Mouse (Mus musculus) CH12.LX (cell line): Measurements from ENCODE around the gene Prss41. TPM values are rescaled to one million over a fixed set of nuclear protein-coding genes. Genes with fewer than 3 reads are reported as not detected.

Source experiments
- DNase-seq: peaks from one replicate; pipeline ENCODE4 v3.0.0-alpha.2; 2013; ENCODE audit errors: extremely low read depth
- H3K27ac ChIP-seq: 2 replicates; pipeline ENCODE4 v1.5.1; 2012; ENCODE audit warnings: low read depth, mild to moderate bottlenecking, control low read depth, moderate library complexity; ENCODE audit not compliant: insufficient read depth
- H3K27me3 ChIP-seq: replicated peaks from 2 replicates; pipeline ENCODE3; 2012; ENCODE audit warnings: inconsistent platforms
- H3K36me3 ChIP-seq, 2 experiments: replicated peaks in 1 of 2; 2 replicates each; pipeline versions ENCODE3 to v1.6.1; 2012; ENCODE audit warnings: inconsistent platforms in 1 of 2, low read length in 1 of 2, mild to moderate bottlenecking in 1 of 2, mixed read lengths in 1 of 2, moderate library complexity in 1 of 2; ENCODE audit not compliant: control insufficient read depth in 1 of 2, insufficient read depth in 1 of 2
- H3K4me1 ChIP-seq, 2 experiments: 2 replicates each; pipeline ENCODE4 v1.6.1; 2012; ENCODE audit warnings: inconsistent platforms in 1 of 2, moderate library complexity in 1 of 2; ENCODE audit not compliant: insufficient read depth in 2 of 2, control insufficient read depth in 1 of 2
- H3K4me2 ChIP-seq: 2 replicates; pipeline ENCODE4 v1.6.1; 2012; ENCODE audit warnings: low read depth, mild to moderate bottlenecking, control low read depth; ENCODE audit not compliant: poor library complexity, insufficient read depth, severe bottlenecking
- H3K4me3 ChIP-seq, 3 experiments: fragments of 150-350 bp in 1 of 3; sonication (generic) in 1 of 3; replicated peaks in 1 of 3; 2 replicates each; pipeline versions ENCODE3 to v1.5.1; 2011 to 2012; ENCODE audit warnings: low read depth in 2 of 3, low read length in 2 of 3, mild to moderate bottlenecking in 2 of 3, moderate library complexity in 2 of 3, control low read depth in 1 of 3, improper control_type of control experiment in 1 of 3, inconsistent platforms in 1 of 3, mixed read lengths in 1 of 3; ENCODE audit not compliant: poor library complexity in 1 of 3
- H3K79me2 ChIP-seq: replicated peaks from 2 replicates; pipeline ENCODE4 v1.6.1; 2012; ENCODE audit warnings: mild to moderate bottlenecking, moderate library complexity; ENCODE audit not compliant: control insufficient read depth, poor library complexity, insufficient read depth, severe bottlenecking; ENCODE audit errors: extremely low read depth
- H3K9ac ChIP-seq: 2 replicates; pipeline ENCODE4 v1.6.1; 2012; ENCODE audit warnings: low read depth, mild to moderate bottlenecking, control low read depth, moderate library complexity; ENCODE audit not compliant: insufficient read depth
- H3K9me3 ChIP-seq: replicated peaks from 2 replicates; pipeline ENCODE3; 2012; ENCODE audit warnings: low read length, inconsistent platforms, mixed read lengths
- CHD1 ChIP-seq: IDR thresholded peaks from 2 replicates; pipeline ENCODE4 v1.6.1; 2012; ENCODE audit warnings: low read depth, low read length, improper control_type of control experiment, inconsistent platforms
- CHD2 ChIP-seq: IDR thresholded peaks from 2 replicates; pipeline ENCODE4 v1.6.1; 2011; ENCODE audit warnings: low read length, improper control_type of control experiment
- E2F4 ChIP-seq: IDR thresholded peaks from 2 replicates; pipeline ENCODE4 v1.6.1; 2011; ENCODE audit warnings: low read depth, low read length, improper control_type of control experiment; ENCODE audit not compliant: insufficient replicate concordance
- ELF1 ChIP-seq: IDR thresholded peaks from 2 replicates; pipeline ENCODE4 v1.6.1; 2014; ENCODE audit warnings: low read depth, mild to moderate bottlenecking, inconsistent platforms, low read length, improper control_type of control experiment
- EP300 ChIP-seq: IDR thresholded peaks from 2 replicates; pipeline ENCODE4 v1.6.1; 2011; ENCODE audit warnings: low read length, improper control_type of control experiment
- ETS1 ChIP-seq: conservative IDR thresholded peaks from 2 replicates; pipeline ENCODE4 v1.6.1; 2012; ENCODE audit warnings: low read depth, mild to moderate bottlenecking, inconsistent platforms, low read length, improper control_type of control experiment, moderate library complexity
- GABPA ChIP-seq: IDR thresholded peaks from 2 replicates; pipeline ENCODE4 v1.6.1; 2012; ENCODE audit warnings: low read depth, low read length, improper control_type of control experiment, inconsistent platforms; ENCODE audit not compliant: insufficient replicate concordance
- HCFC1 ChIP-seq: IDR thresholded peaks from 2 replicates; pipeline ENCODE4 v1.6.1; 2012; ENCODE audit warnings: low read depth, mild to moderate bottlenecking, inconsistent platforms, low read length, improper control_type of control experiment
- IRF4 ChIP-seq: IDR thresholded peaks from 2 replicates; pipeline ENCODE4 v1.6.1; 2014; ENCODE audit warnings: low read depth, mild to moderate bottlenecking, inconsistent platforms, low read length, improper control_type of control experiment
- JUN ChIP-seq: IDR thresholded peaks from 2 replicates; pipeline ENCODE4 v1.6.1; 2011; ENCODE audit warnings: low read depth, mild to moderate bottlenecking, low read length, improper control_type of control experiment, moderate library complexity; ENCODE audit not compliant: insufficient read depth
- KAT2A ChIP-seq: IDR thresholded peaks from 2 replicates; pipeline ENCODE4 v1.6.1; 2012; ENCODE audit warnings: low read length, improper control_type of control experiment, inconsistent platforms; ENCODE audit not compliant: insufficient replicate concordance
- MAZ ChIP-seq: IDR thresholded peaks from 2 replicates; pipeline ENCODE4 v1.6.1; 2012; ENCODE audit warnings: low read depth, mild to moderate bottlenecking, inconsistent platforms, low read length, improper control_type of control experiment, moderate library complexity
- MEF2A ChIP-seq: IDR thresholded peaks from 2 replicates; pipeline ENCODE4 v1.6.1; 2014; ENCODE audit warnings: low read depth, mild to moderate bottlenecking, inconsistent platforms, low read length, improper control_type of control experiment, borderline replicate concordance
- MYC ChIP-seq: IDR thresholded peaks from 2 replicates; pipeline ENCODE4 v1.6.1; 2011; ENCODE audit warnings: low read depth, mild to moderate bottlenecking, improper control_type of control experiment, low read length
- NELFE ChIP-seq: IDR thresholded peaks from 2 replicates; pipeline ENCODE4 v1.6.1; 2011; ENCODE audit warnings: low read depth, low read length, improper control_type of control experiment
- SIN3A ChIP-seq: IDR thresholded peaks from 2 replicates; pipeline ENCODE4 v1.6.1; 2012; ENCODE audit warnings: low read length, improper control_type of control experiment, inconsistent platforms
- TCF12 ChIP-seq: IDR thresholded peaks from 2 replicates; pipeline ENCODE4 v1.6.1; 2014; ENCODE audit warnings: low read depth, mild to moderate bottlenecking, inconsistent platforms, low read length, improper control_type of control experiment
- UBTF ChIP-seq: IDR thresholded peaks from 2 replicates; pipeline ENCODE4 v1.6.1; 2012; ENCODE audit warnings: low read depth, mild to moderate bottlenecking, inconsistent platforms, low read length, improper control_type of control experiment, moderate library complexity
- USF2 ChIP-seq: conservative IDR thresholded peaks from 2 replicates; pipeline ENCODE4 v1.6.1; 2011; ENCODE audit warnings: low read depth, low read length, improper control_type of control experiment
- ZKSCAN1 ChIP-seq: IDR thresholded peaks from 2 replicates; pipeline ENCODE4 v1.6.1; 2012; ENCODE audit warnings: low read depth, inconsistent platforms, low read length, improper control_type of control experiment, borderline replicate concordance
- ZNF384 ChIP-seq: IDR thresholded peaks from 2 replicates; pipeline ENCODE4 v1.6.1; 2012; ENCODE audit warnings: low read depth, low read length, improper control_type of control experiment, inconsistent platforms
- dilution Hi-C: fragments of 300-500 bp; cut with MboI; formaldehyde crosslinking; loops from 2 replicates; pipeline ENCODE4 v1.14.3; 2020; ENCODE audit warnings: low sequenced_read_pairs; ENCODE audit not compliant: extremely low pct_unique_long_range_greater_than_20kb, extremely low pct_ligation_motif_present
- in situ Hi-C: fragments of 300-500 bp; cut with MboI; formaldehyde crosslinking; loops from 3 replicates; pipeline ENCODE4 v1.14.3; 2019; ENCODE audit warnings: low sequenced_read_pairs, low pct_ligation_motif_present, low pct_unique_long_range_greater_than_20kb, mixed read lengths
- polyA plus RNA-seq: library from polyadenylated mRNA; unstranded; fragments of >175 nt; gene quantifications from 2 replicates; pipeline ENCODE4 v1.2.1, GENCODE M21; 2012; ENCODE audit warnings: low read depth; ENCODE audit not compliant: insufficient read length
- total RNA-seq, 2 experiments: library from RNA; depleted of rRNA; stranded (reverse); fragments of 300-350 nt in 1 of 2; fragments of >200 nt in 1 of 2; gene quantifications; 2 replicates each; pipeline ENCODE4 v1.2.3; 2012 to 2014

The Prss41 gene
- total and polyA plus RNA-seq, 3 experiments, result 0.16 to 1.0 (median 0.24) TPM

- no peak overlapping the region for H3K4me2 ChIP-seq
- dilution Hi-C loops, result no loop called here
- no peaks in the 10 kb centered on the region for H3K36me3 ChIP-seq
- H3K9me3 ChIP-seq, result no peaks in the 10 kb centered on the region
- H3K4me3 ChIP-seq, result no peak overlapping the region
- H3K27me3 ChIP-seq, result peaks cover 16% of the 10 kb centered on the region
- no peak overlapping the region for H3K27ac ChIP-seq
- H3K79me2 ChIP-seq, result no peaks in the 10 kb centered on the region
- in situ Hi-C loops, result no loop called here
- TF ChIP-seq EP300, result no peak
- no peak for TF ChIP-seq E2F4
- no peak for TF ChIP-seq JUN
- no peak for TF ChIP-seq CHD1
- no peak for TF ChIP-seq CHD2
- TF ChIP-seq ETS1, result no peak
- no peak for TF ChIP-seq SIN3A
- no peak for TF ChIP-seq MAZ
- no peak for TF ChIP-seq TCF12
- no peak for TF ChIP-seq MEF2A
- no peak for TF ChIP-seq IRF4
- TF ChIP-seq NELFE, result no peak
- no peak for TF ChIP-seq ZKSCAN1
- no peak for DNase-seq
- no peak overlapping the region for H3K9ac ChIP-seq
- H3K4me1 ChIP-seq, result peaks cover 0 to 9% of the 10 kb centered on the region in 2 experiments; a peak in 1 of 4 replicates
These were observed 13.9 kb upstream of the Prss41 start for GRCm38 (mm10) chr17:23857913-23858312.

- no peak overlapping the region for H3K4me3 ChIP-seq
- no peak overlapping the region for H3K4me2 ChIP-seq
- DNase-seq, result no peak
- peaks cover 16% of the 10 kb centered on the region for H3K27me3 ChIP-seq
- H3K36me3 ChIP-seq, result no peaks in the 10 kb centered on the region
- in situ Hi-C loops, result no loop called here
- H3K4me1 ChIP-seq, result peaks cover 0 to 9% of the 10 kb centered on the region in 2 experiments; a peak in 1 of 4 replicates
- dilution Hi-C loops, result no loop called here
- no peaks in the 10 kb centered on the region for H3K9me3 ChIP-seq
- no peaks in the 10 kb centered on the region for H3K79me2 ChIP-seq
- no peak overlapping the region for H3K9ac ChIP-seq
- TF ChIP-seq USF2 (no peak), CHD2 (no peak), GABPA (no peak), HCFC1 (no peak), ZNF384 (no peak), MEF2A (no peak), UBTF (no peak), MYC (no peak), EP300 (no peak), ELF1 (no peak), KAT2A (no peak)
- TF ChIP-seq, all 38 proteins: peak for 0
- H3K27ac ChIP-seq, result no peak overlapping the region
These were observed 13.2 kb upstream of the Prss41 start for GRCm38 (mm10) chr17:23857193-23857592.
